Mouse (Mus musculus): ENCODE results near the gene Myl6.

DNA sequence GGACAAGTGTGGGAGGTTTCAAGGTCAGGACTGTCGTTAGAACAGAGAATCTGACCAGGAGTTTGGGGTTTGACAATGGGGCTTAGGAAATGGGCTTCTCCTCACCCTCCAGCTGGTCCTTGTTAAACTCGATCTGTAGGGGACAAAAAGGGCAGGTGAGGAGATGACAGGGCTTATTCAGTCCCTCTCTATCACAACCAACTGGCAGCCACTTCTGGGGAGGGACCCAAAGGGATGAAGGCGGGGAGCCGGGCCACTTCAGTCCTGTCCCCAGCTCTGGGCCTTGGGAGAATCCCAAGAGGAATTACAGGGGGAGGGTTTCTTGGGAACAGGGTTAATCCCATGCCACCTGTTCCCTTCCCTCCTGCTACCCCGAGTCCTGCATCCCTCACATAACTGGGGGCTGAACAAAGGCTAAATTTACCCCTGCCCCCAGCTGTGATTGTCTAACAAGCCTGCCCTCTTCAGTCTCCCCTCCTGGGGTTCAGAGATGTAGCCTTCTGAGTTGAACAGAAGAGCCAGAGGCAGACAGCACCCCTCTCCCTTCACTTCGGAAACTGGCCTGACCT is 2.6 kb upstream of the Myl6 start:
- TF ChIP-seq CTCF (IDR thresholded peaks at IDR 0.05) (no peak), POLR2A (IDR thresholded peaks at IDR 0.05; ENCODE audit: insufficient read depth, low read depth, low read length) (no peak), EP300 (IDR thresholded peaks at IDR 0.05; ENCODE audit: insufficient read depth, low read depth, low read length) (no peak)

Measured in heart, adult 2 months (tissue).